Mouse (Mus musculus): ENCODE measurements around the gene Sub1.
A peak's percentile ranks its signal among the peaks of the same experiment; 100 is the strongest.

The Sub1 gene

GRCm38 (mm10) chr15:11996883-11997282 is at the start of gene Sub1:
Gene Sub1, minus strand, starts transcription at chr15:11996983.
- no peak for DNase-seq (ENCODE audit: low read depth in 2 of 2, low spot score in 2 of 2)

GRCm38 (mm10) chr15:12040407-12040710 is 43.6 kb upstream of the Sub1 start:
- DNase-seq (ENCODE audit: low read depth in 2 of 2, low spot score in 2 of 2) = no peak

- DNase-seq (ENCODE audit: low read depth in 2 of 2, low spot score in 2 of 2) = no peak
These were observed 43.1 kb upstream of the Sub1 start for GRCm38 (mm10) chr15:12039671-12040406.

GRCm38 (mm10) chr15:12039256-12039655 is 42.5 kb upstream of the Sub1 start:
- DNase-seq (ENCODE audit: low read depth in 2 of 2, low spot score in 2 of 2) = no peak

GRCm38 (mm10) chr15:12037866-12038625 is 41.3 kb upstream of the Sub1 start:
- DNase-seq (ENCODE audit: low read depth in 2 of 2, low spot score in 2 of 2) = no peak

GRCm38 (mm10) chr15:12037217-12037616 is 40.4 kb upstream of the Sub1 start:
- DNase-seq (ENCODE audit: low read depth in 2 of 2, low spot score in 2 of 2) = peak in 1 of 2 experiments; percentile 29

GRCm38 (mm10) chr15:12036675-12037074 is 39.9 kb upstream of the Sub1 start:
- DNase-seq (ENCODE audit: low read depth in 2 of 2, low spot score in 2 of 2) = no peak

GRCm38 (mm10) chr15:12034317-12034716 is 37.5 kb upstream of the Sub1 start:
- no peak for DNase-seq (ENCODE audit: low read depth in 2 of 2, low spot score in 2 of 2)

- no peak for DNase-seq (ENCODE audit: low read depth in 2 of 2, low spot score in 2 of 2)
These were observed 36.4 kb upstream of the Sub1 start for GRCm38 (mm10) chr15:12033155-12033554.

- no peak for DNase-seq (ENCODE audit: low read depth in 2 of 2, low spot score in 2 of 2)
These were observed 35.7 kb upstream of the Sub1 start for GRCm38 (mm10) chr15:12032512-12032911.

- no peak for DNase-seq (ENCODE audit: low read depth in 2 of 2, low spot score in 2 of 2)
These were observed 35.1 kb upstream of the Sub1 start for GRCm38 (mm10) chr15:12031861-12032260.

- no peak for DNase-seq (ENCODE audit: low read depth in 2 of 2, low spot score in 2 of 2)
These were observed 33.4 kb upstream of the Sub1 start for GRCm38 (mm10) chr15:12030221-12030620.

- no peak for DNase-seq (ENCODE audit: low read depth in 2 of 2, low spot score in 2 of 2)
These were observed 31.0 kb upstream of the Sub1 start for GRCm38 (mm10) chr15:12027807-12028206.

GRCm38 (mm10) chr15:12026932-12027450 is 30.2 kb upstream of the Sub1 start:
- DNase-seq (ENCODE audit: low read depth in 2 of 2, low spot score in 2 of 2) = no peak

GRCm38 (mm10) chr15:12026026-12026425 is 29.2 kb upstream of the Sub1 start:
- no peak for DNase-seq (ENCODE audit: low read depth in 2 of 2, low spot score in 2 of 2)

- no peak for DNase-seq (ENCODE audit: low read depth in 2 of 2, low spot score in 2 of 2)
These were observed 28.6 kb upstream of the Sub1 start for GRCm38 (mm10) chr15:12025341-12025740.

GRCm38 (mm10) chr15:12024791-12025268 is 28.0 kb upstream of the Sub1 start:
- DNase-seq (ENCODE audit: low read depth in 2 of 2, low spot score in 2 of 2) = no peak

GRCm38 (mm10) chr15:12019443-12019842 is 22.7 kb upstream of the Sub1 start:
- DNase-seq (ENCODE audit: low read depth in 2 of 2, low spot score in 2 of 2) = no peak

- DNase-seq (ENCODE audit: low read depth in 2 of 2, low spot score in 2 of 2) = no peak
These were observed 21.6 kb upstream of the Sub1 start for GRCm38 (mm10) chr15:12018428-12018757.

GRCm38 (mm10) chr15:12017700-12018427 is 21.1 kb upstream of the Sub1 start:
- DNase-seq (ENCODE audit: low read depth in 2 of 2, low spot score in 2 of 2) = no peak

GRCm38 (mm10) chr15:12014197-12014905 is 17.6 kb upstream of the Sub1 start:
- DNase-seq (ENCODE audit: low read depth in 2 of 2, low spot score in 2 of 2) = no peak

Data from CD8-positive naive resting alpha-beta T cell, adult 2 months (primary cell).